Mouse (Mus musculus) thymus, adult 2 months (tissue): ENCODE measurements around the gene Foxk1. TPM values are rescaled to one million over a fixed set of nuclear protein-coding genes. Genes with fewer than 3 reads are reported as not detected.
A peak's percentile ranks its signal among the peaks of the same experiment; 100 is the strongest.

Experiments used
- DNase-seq: peaks from one replicate; pipeline ENCODE4 v3.0.0; 2021
- H3K27ac ChIP-seq: fragments of 200-500 bp; 2 replicates; pipeline ENCODE4 v1.5.1; 2012; ENCODE audit warnings: low read length, control low read depth; ENCODE audit not compliant: control insufficient read depth, insufficient read depth
- H3K27me3 ChIP-seq: fragments of 200-500 bp; 2 replicates; pipeline ENCODE4 v1.6.1; 2012; ENCODE audit warnings: mild to moderate bottlenecking, low read length, moderate library complexity, mixed read lengths; ENCODE audit not compliant: control insufficient read depth, insufficient read depth
- H3K36me3 ChIP-seq: fragments of 200-500 bp; 2 replicates; pipeline ENCODE4 v1.6.1; 2012; ENCODE audit warnings: mild to moderate bottlenecking, low read length, moderate library complexity; ENCODE audit not compliant: control insufficient read depth, insufficient read depth
- H3K4me1 ChIP-seq: fragments of 200-500 bp; replicated peaks from 2 replicates; pipeline ENCODE4 v1.6.1; 2012; ENCODE audit warnings: low read length; ENCODE audit not compliant: control insufficient read depth, insufficient read depth
- H3K4me3 ChIP-seq: fragments of 200-500 bp; 2 replicates; pipeline ENCODE4 v1.5.1; 2012; ENCODE audit warnings: mild to moderate bottlenecking, low read length, control low read depth, moderate library complexity; ENCODE audit not compliant: control insufficient read depth, insufficient read depth
- CTCF ChIP-seq: fragments of 200-500 bp; IDR thresholded peaks from 2 replicates; pipeline ENCODE4 v1.5.1; 2012; ENCODE audit warnings: mild to moderate bottlenecking, control low read depth, low read length, moderate library complexity, borderline replicate concordance; ENCODE audit not compliant: control insufficient read depth, poor library complexity, insufficient read depth; ENCODE audit errors: extremely low read depth
- POLR2A ChIP-seq: fragments of 200-500 bp; IDR thresholded peaks from 2 replicates; pipeline ENCODE4 v1.6.1; 2012; ENCODE audit warnings: mild to moderate bottlenecking, low read length, control low read depth, moderate library complexity; ENCODE audit not compliant: control insufficient read depth, poor library complexity, insufficient read depth; ENCODE audit errors: extremely low read depth
- WGBS: fragments of 180-500 bp; shearing (Covaris S2); methylation state at CpG from one replicate; pipeline ENCODE4 v1.1.7; 2018; 5-methylcytosine and 5-hydroxymethylcytosine counted together
- polyA plus RNA-seq: library from polyadenylated mRNA; depleted of rRNA; stranded (reverse); fragments of >200 nt; gene quantifications from 2 replicates; pipeline ENCODE4 v1.2.3, GENCODE M21; 2012

Gene Foxk1
- polyA plus RNA-seq, 1 experiment, result 27.9 TPM

- Histone ChIP-seq H3K36me3 (no peaks in the 10 kb centered on the region), H3K4me3 (0 out of 2 replicates have a peak overlapping the region, but pooled peaks have one; percentile 2), H3K4me1 (peaks cover 35% of the 10 kb centered on the region), H3K27me3 (no peaks in the 10 kb centered on the region), H3K27ac (no peak overlapping the region)
- TF ChIP-seq POLR2A (no peak), CTCF (no peak)
- WGBS, result 32% methylated on average over 17 of the region's 17 CpGs
- no peak for DNase-seq
These were observed 965 bp upstream of the Foxk1 start for GRCm38 (mm10) chr5:142400181-142400883.

GRCm38 (mm10) chr5:142401641-142402625, 636 bp downstream of the Foxk1 start:
- WGBS, result 1% methylated on average over 67 of the region's 67 CpGs
- DNase-seq, result peak; percentile 54
- Histone ChIP-seq H3K27ac (no peak overlapping the region), H3K36me3 (no peaks in the 10 kb centered on the region), H3K4me1 (peaks cover 40% of the 10 kb centered on the region), H3K4me3 (peak overlapping the region; percentile 69), H3K27me3 (no peaks in the 10 kb centered on the region)
- TF ChIP-seq CTCF, result no peak
- TF ChIP-seq POLR2A, result no peak

DNA sequence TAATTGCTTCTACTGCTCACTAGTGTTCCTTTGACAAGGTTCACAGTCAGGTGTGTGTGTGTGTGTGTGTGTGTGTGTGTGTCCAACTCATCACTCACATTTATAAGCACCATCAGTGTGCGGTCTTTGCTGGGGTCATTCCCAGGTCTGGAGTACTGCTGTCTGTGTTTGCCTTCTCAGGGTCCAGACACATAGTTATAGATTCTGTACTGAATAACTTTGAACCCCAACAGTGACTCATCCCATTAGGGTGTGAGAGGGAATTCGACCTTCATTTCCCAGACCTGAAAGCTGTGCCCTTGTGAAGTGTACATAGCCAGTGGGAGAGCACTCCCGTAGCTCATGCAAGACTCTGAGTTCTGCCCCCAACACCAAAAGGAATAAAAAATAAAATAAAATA, 2.4 kb downstream of the Foxk1 start:
- Histone ChIP-seq H3K4me1 (peaks cover 41% of the 10 kb centered on the region), H3K4me3 (no peak overlapping the region), H3K27me3 (no peaks in the 10 kb centered on the region), H3K27ac (no peak overlapping the region), H3K36me3 (no peaks in the 10 kb centered on the region)
- DNase-seq, result no peak
- TF ChIP-seq POLR2A (no peak), CTCF (no peak)
- WGBS, result 91% methylated on average over 3 of the region's 3 CpGs

GRCm38 (mm10) chr5:142404307-142404706, 3.0 kb downstream of the Foxk1 start:
- TF ChIP-seq POLR2A, result no peak
- TF ChIP-seq CTCF, result no peak
- WGBS, result 54% methylated on average over 1 of the region's 1 CpGs
- peak; percentile 19 for DNase-seq
- Histone ChIP-seq H3K36me3 (no peaks in the 10 kb centered on the region), H3K27ac (no peak overlapping the region), H3K4me3 (no peak overlapping the region), H3K4me1 (peaks cover 41% of the 10 kb centered on the region), H3K27me3 (no peaks in the 10 kb centered on the region)

- WGBS, result 88% methylated on average over 6 of the region's 6 CpGs
- Histone ChIP-seq H3K36me3 (no peaks in the 10 kb centered on the region), H3K27me3 (no peaks in the 10 kb centered on the region), H3K4me3 (no peak overlapping the region), H3K27ac (no peak overlapping the region), H3K4me1 (peaks cover 36% of the 10 kb centered on the region)
- no peak for TF ChIP-seq POLR2A
- TF ChIP-seq CTCF, result no peak
- no peak for DNase-seq
These were observed 4.1 kb downstream of the Foxk1 start for GRCm38 (mm10) chr5:142405426-142405825.

GRCm38 (mm10) chr5:142406401-142406800, 5.1 kb downstream of the Foxk1 start:
- DNase-seq, result no peak
- Histone ChIP-seq H3K27ac (no peak overlapping the region), H3K36me3 (no peaks in the 10 kb centered on the region), H3K4me1 (peaks cover 32% of the 10 kb centered on the region), H3K4me3 (no peak overlapping the region), H3K27me3 (no peaks in the 10 kb centered on the region)
- TF ChIP-seq POLR2A (no peak), CTCF (no peak)
- WGBS, result 55% methylated on average over 7 of the region's 7 CpGs
